Comparison of ENCODE assay signal across 29 mouse cellular contexts in the genomic region with DNA sequence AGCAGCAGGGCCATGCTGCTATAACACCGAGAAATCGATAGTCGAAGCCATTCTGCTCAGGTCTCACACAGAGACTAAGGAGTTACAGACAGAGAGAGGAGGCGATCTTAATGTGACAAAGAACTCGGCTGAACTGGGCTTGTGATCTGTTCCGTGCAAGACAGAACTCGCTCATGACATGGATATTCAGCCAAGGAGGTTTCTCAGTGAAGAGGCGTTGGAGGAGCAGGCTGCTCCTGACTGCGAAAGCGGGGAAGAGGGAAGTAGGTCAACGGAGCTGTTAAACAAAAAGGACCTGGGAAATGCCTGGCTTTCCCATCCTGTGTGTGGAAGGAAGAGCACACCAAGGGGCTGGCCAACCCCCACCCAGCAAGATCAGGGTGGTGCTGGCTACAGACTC. TPM values are rescaled to one million over a fixed set of nuclear protein-coding genes. Genes with fewer than 3 reads are reported as not detected.
A peak's percentile ranks its signal among the peaks of the same experiment; 100 is the strongest.
DNase-seq lines count a peak whose midpoint lies in the region; ATAC-seq lines count a peak whose summit lies in the region.
"Had no signal": no experiment of that assay in that cellular context is flagged by ENCODE, and none has a peak within 500 bp of the region (broad histone marks: within the 10 kb centered on the region; RNA-seq: fewer than 3 reads in every experiment).

No protein-coding gene starts in this region.

- H3K4me2 ChIP-seq in embryonic facial prominence, embryonic 13.5 days = no peak overlapping the region
- H3K4me2 ChIP-seq: forebrain, embryonic 12.5 days; hindbrain, embryonic 13.5 days had no signal

- WGBS in embryonic facial prominence, embryonic 13.5 days = 84% methylated on average over 11 of the region's 11 CpGs
- 88% methylated on average over 11 of the region's 11 CpGs for WGBS in embryonic facial prominence, embryonic 10.5 days

- H3K4me1 ChIP-seq in embryonic facial prominence, embryonic 13.5 days = peaks cover 7% of the 10 kb centered on the region
- H3K4me1 ChIP-seq in embryonic facial prominence, embryonic 10.5 days = 0 out of 2 replicates have a peak, but pooled peaks cover 5% of the 10 kb centered on the region
- H3K4me1 ChIP-seq: forebrain, embryonic 12.5 days; hindbrain, embryonic 13.5 days had no signal

- no peaks in the 10 kb centered on the region for H3K27me3 ChIP-seq in embryonic facial prominence, embryonic 13.5 days
- no peaks in the 10 kb centered on the region for H3K27me3 ChIP-seq in embryonic facial prominence, embryonic 10.5 days (replicated peaks; ENCODE audit: low read depth, poor library complexity, severe bottlenecking)
- H3K27me3 ChIP-seq: forebrain, embryonic 12.5 days; hindbrain, embryonic 13.5 days had no signal

- ATAC-seq in embryonic facial prominence, embryonic 13.5 days (ENCODE audit: insufficient number of reproducible peaks, insufficient read depth, low FRiP score, low TSS enrichment, low read depth) = no peak
- ATAC-seq: activated CD4-positive, CD25-positive, alpha-beta regulatory T cell, adult 4 months; inflammation-experienced regulatory T-cells, adult 6 months; midbrain, embryonic 16.5 days had no signal

- peaks cover 34% of the 10 kb centered on the region for H3K36me3 ChIP-seq in embryonic facial prominence, embryonic 13.5 days
- peaks cover 45% of the 10 kb centered on the region for H3K36me3 ChIP-seq in embryonic facial prominence, embryonic 10.5 days (replicated peaks)

- 0 out of 2 replicates have a peak overlapping the region, but pooled peaks have one; percentile 8 for H3K27ac ChIP-seq in embryonic facial prominence, embryonic 13.5 days
- no peak overlapping the region for H3K27ac ChIP-seq in embryonic facial prominence, embryonic 10.5 days (replicated peaks)
- H3K27ac ChIP-seq: forebrain, embryonic 12.5 days; hindbrain, embryonic 13.5 days; kidney, postnatal 0 days; macrophage had no signal

- no peak overlapping the region for H3K4me3 ChIP-seq in embryonic facial prominence, embryonic 13.5 days
- H3K4me3 ChIP-seq in embryonic facial prominence, embryonic 10.5 days = no peak overlapping the region
- H3K4me3 ChIP-seq: forebrain, embryonic 12.5 days; hindbrain, embryonic 13.5 days had no signal

- H3K9ac ChIP-seq in embryonic facial prominence, embryonic 13.5 days = no peak overlapping the region
- H3K9ac ChIP-seq: forebrain, embryonic 12.5 days; hindbrain, embryonic 13.5 days had no signal

- DNase-seq in embryonic facial prominence, embryonic 10.5 days (ENCODE audit: low spot score) = no peak
- peak; percentile 10 to 45 for DNase-seq in left cerebral cortex, adult 18-20 months (ENCODE audit: low spot score in 2 of 2)
- DNase-seq in left cerebral cortex, adult 8-10 months (ENCODE audit: low spot score in 2 of 2) = no peak
- DNase-seq in right cerebral cortex, adult 18-20 months = peak; percentile 65
- no peak for DNase-seq in right cerebral cortex, postnatal 14 days
- DNase-seq in telencephalon, adult 2 months (ENCODE audit: low read depth, low spot score) = peak; percentile 69
- DNase-seq in cerebellum, adult 11-12 months = no peak
- DNase-seq: adrenal gland, postnatal 10 days; cerebellum, adult 8-10 months; kidney, adult 2 months; right cerebral cortex, postnatal 25 days had no signal

- no peaks in the 10 kb centered on the region for H3K9me3 ChIP-seq in embryonic facial prominence, embryonic 13.5 days
- H3K9me3 ChIP-seq in embryonic facial prominence, embryonic 10.5 days = no peaks in the 10 kb centered on the region
- H3K9me3 ChIP-seq: forebrain, embryonic 12.5 days; hindbrain, embryonic 13.5 days had no signal

RNA-seq across cellular contexts. Expression of gene 1700029H14Rik, which starts 9.7 kb away (rescaled TPM):
- polyA plus RNA-seq in embryonic facial prominence, embryonic 13.5 days (2015; fragmentation: Nextera tagmentation; extraction: Ambion mirVana) = not detected in 2 replicates
- not detected in 2 replicates for polyA plus RNA-seq in embryonic facial prominence, embryonic 10.5 days (2016; fragmentation: Nextera tagmentation; extraction: Ambion mirVana)
- not detected for total RNA-seq in left cerebral cortex, adult 18-20 months (2021)
- total RNA-seq in left cerebral cortex, adult 8-10 months (2022) = not detected
- total RNA-seq: adrenal gland, postnatal 10 days; common myeloid progenitor, adult 5-6 weeks; heart, adult 8-10 months; heart, postnatal 25 days; left cerebral cortex, postnatal 25 days; liver, adult 2 months had no signal
- polyA plus RNA-seq: activated CD4-positive, CD25-positive, alpha-beta regulatory T cell, adult 4 months; forebrain, embryonic 12.5 days; heart, embryonic 14.5 days; hindbrain, embryonic 13.5 days; inflammation-experienced regulatory T-cells, adult 6 months; kidney, adult 2 months; kidney, postnatal 0 days; large intestine, adult 2 months; liver, adult 2 months; liver, embryonic 16.5 days; lung, embryonic 16.5 days; macrophage; midbrain, embryonic 16.5 days; neural tube, embryonic 14.5 days had no signal

Comparison
In these comparisons a context has a peak if more than half of its experiments do, and no peak if none do; other contexts are left out.
1. DNase-seq: peak in left cerebral cortex, adult 18-20 months (2 of 2), right cerebral cortex, adult 18-20 months (single experiment) and telencephalon, adult 2 months (single experiment); none in embryonic facial prominence, embryonic 10.5 days (single experiment), left cerebral cortex, adult 8-10 months (0 of 2), right cerebral cortex, postnatal 14 days (single experiment) and cerebellum, adult 11-12 months (single experiment).